Mouse (Mus musculus): ENCODE measurements around the gene Gm4881. TPM values are rescaled to one million over a fixed set of nuclear protein-coding genes. Genes with fewer than 3 reads are reported as not detected.

Gene Gm4881
- polyA plus RNA-seq, 1 experiment: not detected

- DNase-seq (ENCODE audit: low read depth, low spot score): no peak
- 66% methylated on average over 3 of the region's 3 CpGs for WGBS
Observed at GRCm38 (mm10) chr7:24877588-24877987, 66.7 kb downstream of the Gm4881 start.

Other genes with a start within 250 kb of the Gm4881 start
- not detected in 2 replicates for gene BC049730, start 235.3 kb downstream of the Gm4881 start, polyA plus RNA-seq (2012; rRNA removed)
- gene Gm4763, start 217.6 kb downstream of the Gm4881 start, polyA plus RNA-seq (2012; rRNA removed): not detected in 2 replicates
- gene Cd177, start 184.2 kb downstream of the Gm4881 start, polyA plus RNA-seq (2012; rRNA removed): 20.1 and 21.8 TPM in 2 replicates
- gene Ceacam10, start 167.3 kb downstream of the Gm4881 start, polyA plus RNA-seq (2012; rRNA removed): 23.2 and 28.2 TPM in 2 replicates
- gene Gm9844, start 82.3 kb downstream of the Gm4881 start, polyA plus RNA-seq (2012; rRNA removed): 4.1 and 5.9 TPM in 2 replicates
- gene Lypd4, start 74.6 kb downstream of the Gm4881 start, polyA plus RNA-seq (2012; rRNA removed): not detected in 2 replicates
- not detected in 2 replicates for gene Dmrtc2, start 74.4 kb downstream of the Gm4881 start, polyA plus RNA-seq (2012; rRNA removed)
- 648 and 720 TPM in 2 replicates for gene Rps19, start 60.1 kb downstream of the Gm4881 start, polyA plus RNA-seq (2012; rRNA removed)
- gene Cd79a, start 47.1 kb downstream of the Gm4881 start, polyA plus RNA-seq (2012; rRNA removed): 60.4 and 84.9 TPM in 2 replicates
- 114 and 145 TPM in 2 replicates for gene Arhgef1, start 41.6 kb downstream of the Gm4881 start, polyA plus RNA-seq (2012; rRNA removed)
- 189 and 214 TPM in 2 replicates for gene Rabac1, start 28.3 kb upstream of the Gm4881 start, polyA plus RNA-seq (2012; rRNA removed)
- gene Atp1a3, start 61.5 kb upstream of the Gm4881 start, polyA plus RNA-seq (2012; rRNA removed): 1.8 and 3.3 TPM in 2 replicates
- 6.4 and 8.7 TPM in 2 replicates for gene Grik5, start 127.9 kb upstream of the Gm4881 start, polyA plus RNA-seq (2012; rRNA removed)
- gene Zfp574, start 128.1 kb upstream of the Gm4881 start, polyA plus RNA-seq (2012; rRNA removed): 16.8 and 20.6 TPM in 2 replicates
- gene Pou2f2, start 235.2 kb upstream of the Gm4881 start, polyA plus RNA-seq (2012; rRNA removed): 2.6 and 3.9 TPM in 2 replicates